5 mouse cellular contexts compared by ENCODE assay signal in genomic region chr15:75132346-75132745, GRCm38 (mm10).
A peak's percentile ranks its signal among the peaks of the same experiment; 100 is the strongest.
DNase-seq lines count a peak whose midpoint lies in the region.

No protein-coding gene starts in this region.

- DNase-seq in kidney, adult 11 months, result peak; percentile 23
- peak; percentile 61 for DNase-seq in kidney, adult 9 months
- peak; percentile 2 for DNase-seq in kidney, postnatal 14 days
- peak; percentile 20 to 39 for DNase-seq in kidney, postnatal 36 days
- peak; percentile 31 for DNase-seq in yolk sac, embryonic 10.5 days (ENCODE audit: low spot score)

Comparison
In these comparisons a context has a peak if more than half of its experiments do, and no peak if none do; other contexts are left out.
1. Peak in every context shown above with its lines: DNase-seq.
2. DNase-seq: peak in every context shown above with its lines; median percentile 61 in kidney, adult 9 months; 31 in yolk sac, embryonic 10.5 days; 30 in kidney, postnatal 36 days; 23 in kidney, adult 11 months; 2 in kidney, postnatal 14 days.